Mouse (Mus musculus) layer of hippocampus, adult 9-10 months (tissue): Measurements from ENCODE around the gene Paqr5.

Experiments used
- DNase-seq: peaks from one replicate; pipeline ENCODE4 v3.0.0; 2022; ENCODE audit warnings: low spot score

Paqr5 gene

DNA sequence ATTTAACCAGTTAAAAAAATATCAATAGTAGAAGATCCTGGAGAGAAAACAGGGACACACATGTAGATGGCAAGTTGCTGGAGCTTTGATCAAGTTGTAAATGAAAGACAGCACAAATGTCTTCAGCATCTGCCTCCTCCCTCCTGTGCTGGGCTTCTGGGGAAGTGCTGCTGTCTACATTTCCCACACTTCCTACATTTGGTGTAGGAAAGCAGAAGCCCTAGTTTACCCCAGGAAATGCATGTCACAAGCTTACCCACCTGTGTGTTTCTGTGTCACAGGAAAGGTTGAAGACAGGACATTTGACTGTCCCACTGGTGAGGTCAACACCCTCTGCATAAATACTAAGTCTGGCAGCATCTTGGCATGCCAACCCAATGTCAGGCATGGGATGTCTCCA is 71.9 kb downstream of the Paqr5 start:
- DNase-seq, result no peak

GRCm38 (mm10) chr9:61952241-61952640 is 74.4 kb downstream of the Paqr5 start:
- no peak for DNase-seq

- DNase-seq, result no peak
Observed at GRCm38 (mm10) chr9:61947402-61948346, 79.0 kb downstream of the Paqr5 start.

DNA sequence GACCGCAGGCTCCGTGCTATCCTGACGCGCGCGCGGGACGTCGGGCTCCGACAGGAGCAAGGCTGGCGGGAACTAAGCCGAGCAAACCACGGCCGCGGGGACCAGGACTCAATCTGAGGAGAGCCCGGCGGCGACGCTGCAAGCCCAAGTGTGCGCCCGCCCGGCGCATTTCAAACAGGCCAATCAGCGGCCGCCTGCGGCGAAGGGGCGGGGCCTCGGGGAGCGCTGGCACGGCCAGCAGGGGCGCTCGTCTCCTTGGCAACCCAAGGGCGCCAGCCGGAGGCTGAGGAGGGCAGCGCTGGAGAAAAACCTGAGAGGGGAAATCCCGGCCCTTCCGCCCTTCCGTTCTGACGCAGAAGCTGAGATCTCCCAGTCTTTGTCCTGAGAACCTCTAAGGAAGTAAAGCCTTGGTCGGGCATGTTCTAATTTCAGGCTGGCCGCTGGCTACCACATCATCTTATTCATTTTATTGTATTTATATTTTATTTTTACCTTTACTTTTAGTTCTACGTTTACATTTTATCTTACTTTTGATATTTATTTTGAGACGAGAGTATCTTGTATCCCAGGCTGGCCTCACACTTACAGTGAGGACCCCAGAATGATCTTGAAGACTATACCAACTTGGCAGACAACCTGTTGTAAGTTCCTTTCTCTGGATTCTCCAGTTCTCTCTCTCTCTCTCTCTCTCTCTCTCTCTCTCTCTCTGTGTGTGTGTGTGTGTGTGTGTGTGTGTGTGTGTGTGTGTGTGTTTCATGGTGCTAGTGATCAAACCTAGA is 79.8 kb downstream of the Paqr5 start, which contains the start of gene Kif23:
Kif23 (minus strand) TSS at position 152 of the 779 bp plus-strand sequence.
- peak; percentile 72 for DNase-seq

DNA sequence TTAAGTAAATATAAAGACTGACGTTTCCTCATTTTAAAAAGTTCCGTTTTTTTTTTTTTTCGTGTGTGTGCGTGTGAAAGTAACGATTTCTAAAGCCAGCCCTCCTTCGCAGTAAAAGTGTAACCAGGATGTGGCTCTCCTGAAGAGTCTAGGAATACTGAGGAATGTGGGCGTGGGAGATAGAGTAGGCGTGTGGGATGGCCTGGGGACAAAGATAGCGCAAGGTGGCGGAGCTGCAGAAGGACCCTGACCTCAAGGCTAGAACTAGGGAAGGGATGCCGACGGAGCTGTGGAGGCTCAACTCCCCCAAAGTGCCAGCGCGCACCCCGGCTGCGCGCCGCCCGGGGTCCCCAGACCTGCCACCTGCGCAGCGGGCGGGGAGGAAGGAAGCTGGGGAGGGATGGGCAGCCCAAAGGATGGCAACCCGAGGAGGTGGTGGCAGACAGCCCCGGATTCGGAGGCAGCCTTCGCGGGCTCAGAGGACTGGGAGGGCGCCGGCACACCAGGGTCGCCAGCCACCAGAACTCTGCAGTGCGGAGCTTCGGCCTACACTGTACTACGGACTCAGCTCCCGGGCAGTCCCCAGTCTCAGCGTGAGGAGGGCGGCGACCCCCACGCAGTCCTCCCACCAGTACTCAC is 80.6 kb downstream of the Paqr5 start:
- DNase-seq, result no peak

GRCm38 (mm10) chr9:61941054-61941453 is 85.6 kb downstream of the Paqr5 start:
- DNase-seq, result no peak

- no peak for DNase-seq
Observed at GRCm38 (mm10) chr9:61933333-61933732, 93.3 kb downstream of the Paqr5 start.

GRCm38 (mm10) chr9:61932009-61932408 is 94.6 kb downstream of the Paqr5 start:
- DNase-seq, result no peak

DNA sequence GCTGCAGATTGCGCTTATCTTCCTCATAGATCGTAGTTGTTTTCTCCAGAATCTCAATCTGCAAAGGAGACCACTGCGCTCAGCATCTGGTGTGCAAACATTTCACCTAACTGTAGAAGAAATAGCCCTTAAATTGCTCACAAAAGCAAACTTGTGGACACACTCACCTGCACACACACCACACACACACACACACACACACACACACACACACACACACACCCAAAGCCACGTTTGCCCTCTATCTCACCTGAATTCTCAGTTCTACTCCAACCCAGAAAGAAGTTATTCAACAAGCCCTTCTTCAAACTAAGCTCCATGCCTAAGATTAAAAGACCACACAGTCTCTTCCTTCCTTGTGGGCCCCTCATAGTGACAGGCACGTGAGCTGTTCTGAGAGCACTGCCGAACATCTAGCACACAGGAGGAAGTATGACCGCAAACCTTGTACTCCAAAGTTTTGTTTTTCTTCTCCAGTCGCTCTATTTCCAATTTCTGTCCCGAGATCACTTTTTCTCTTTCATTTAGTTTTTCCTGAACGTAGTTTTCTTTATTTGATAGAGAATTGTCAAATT is 101.5 kb downstream of the Paqr5 start:
- DNase-seq, result no peak

DNA sequence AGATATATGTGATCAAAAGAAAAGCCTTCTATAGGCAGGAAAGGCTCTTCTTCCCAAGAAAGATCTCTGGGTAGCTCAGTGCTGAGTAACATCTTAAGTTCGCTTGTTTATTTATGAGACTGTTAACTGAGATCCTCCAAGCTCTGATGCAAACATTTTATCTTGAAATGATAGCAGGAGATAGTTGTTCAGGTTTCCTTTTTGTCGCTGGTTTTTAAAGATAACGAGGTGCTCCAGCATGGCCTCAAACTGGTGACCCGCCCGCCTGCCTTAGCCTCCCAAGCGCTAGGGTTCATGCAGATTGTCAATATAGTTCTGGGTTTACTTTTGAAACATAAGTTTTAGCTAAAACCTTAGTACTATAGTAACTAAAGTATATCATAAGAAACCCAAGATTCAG is 106.3 kb downstream of the Paqr5 start:
- no peak for DNase-seq

- DNase-seq, result no peak
Observed at GRCm38 (mm10) chr9:61919464-61919863, 107.2 kb downstream of the Paqr5 start.

GRCm38 (mm10) chr9:61917436-61917835 is 109.2 kb downstream of the Paqr5 start:
- no peak for DNase-seq

DNA sequence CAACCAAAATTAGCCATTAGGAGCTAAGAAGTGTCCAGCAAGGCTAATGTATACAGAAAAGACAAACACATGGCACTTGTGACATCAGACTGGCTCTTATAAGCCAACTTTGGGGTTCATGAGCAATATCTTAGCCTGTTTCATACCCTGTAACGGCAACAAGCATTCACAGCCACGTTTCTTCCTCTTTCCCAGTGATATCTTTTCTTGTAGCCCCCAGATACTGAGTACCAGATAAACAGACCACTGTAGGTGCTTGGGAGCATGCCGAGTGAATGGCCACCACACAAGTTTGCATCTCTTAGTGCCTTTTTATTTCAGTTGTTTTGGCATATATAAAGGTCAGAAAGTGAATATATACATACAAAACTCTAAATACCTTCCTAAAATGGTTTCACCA is 109.7 kb downstream of the Paqr5 start:
- no peak for DNase-seq

DNA sequence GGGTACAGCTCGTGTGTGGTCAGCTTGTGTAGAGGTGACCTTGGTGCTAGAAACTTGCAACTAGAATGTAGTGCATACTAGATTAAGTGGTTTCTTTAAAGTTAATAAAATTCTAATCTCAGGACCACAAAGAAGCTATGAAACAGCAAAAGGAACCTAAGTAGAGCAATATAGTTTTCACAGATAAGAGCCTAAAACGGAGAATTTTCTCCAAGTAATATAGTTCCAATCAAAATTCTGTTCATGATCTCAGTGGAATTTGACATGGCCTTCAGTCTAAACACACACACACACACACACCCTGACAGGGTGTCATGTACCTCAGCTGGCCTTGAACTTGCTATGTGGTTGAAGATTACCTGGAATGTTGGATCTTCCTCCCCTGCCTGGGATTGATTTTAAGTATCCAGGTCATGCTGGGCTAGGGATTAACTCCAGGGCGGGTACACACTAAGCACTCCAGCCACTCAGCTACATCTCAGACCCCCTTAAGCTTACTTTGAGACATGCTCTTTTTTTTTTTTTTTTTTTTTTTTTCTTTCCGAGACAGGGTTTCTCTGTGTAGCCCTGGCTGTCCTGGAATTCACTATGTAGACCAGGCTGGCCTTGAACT is 111.2 kb downstream of the Paqr5 start:
- DNase-seq, result no peak

DNA sequence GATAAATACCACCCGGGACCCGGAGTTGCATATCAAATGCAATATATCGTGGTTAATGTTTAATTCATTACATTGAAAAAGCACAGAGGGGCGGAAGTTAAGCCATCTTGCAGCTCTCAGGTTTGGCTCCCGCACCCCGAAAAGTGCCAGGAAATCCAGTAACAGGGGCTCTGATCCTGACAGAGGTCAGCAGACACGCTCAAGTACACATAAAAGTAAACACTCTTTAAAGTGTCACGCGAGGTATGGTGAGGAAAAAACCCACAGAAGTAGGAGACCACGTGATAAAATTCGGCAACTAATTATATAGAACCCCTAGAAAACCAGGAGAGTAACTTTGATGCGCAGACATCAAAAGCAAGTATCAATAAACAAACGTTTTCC is 111.7 kb downstream of the Paqr5 start:
- DNase-seq, result no peak

GRCm38 (mm10) chr9:61914203-61914916 is 112.3 kb downstream of the Paqr5 start, which contains the start of gene Rplp1:
Rplp1 (minus strand) TSS chr9:61914542.
- peak; percentile 94 for DNase-seq

DNA sequence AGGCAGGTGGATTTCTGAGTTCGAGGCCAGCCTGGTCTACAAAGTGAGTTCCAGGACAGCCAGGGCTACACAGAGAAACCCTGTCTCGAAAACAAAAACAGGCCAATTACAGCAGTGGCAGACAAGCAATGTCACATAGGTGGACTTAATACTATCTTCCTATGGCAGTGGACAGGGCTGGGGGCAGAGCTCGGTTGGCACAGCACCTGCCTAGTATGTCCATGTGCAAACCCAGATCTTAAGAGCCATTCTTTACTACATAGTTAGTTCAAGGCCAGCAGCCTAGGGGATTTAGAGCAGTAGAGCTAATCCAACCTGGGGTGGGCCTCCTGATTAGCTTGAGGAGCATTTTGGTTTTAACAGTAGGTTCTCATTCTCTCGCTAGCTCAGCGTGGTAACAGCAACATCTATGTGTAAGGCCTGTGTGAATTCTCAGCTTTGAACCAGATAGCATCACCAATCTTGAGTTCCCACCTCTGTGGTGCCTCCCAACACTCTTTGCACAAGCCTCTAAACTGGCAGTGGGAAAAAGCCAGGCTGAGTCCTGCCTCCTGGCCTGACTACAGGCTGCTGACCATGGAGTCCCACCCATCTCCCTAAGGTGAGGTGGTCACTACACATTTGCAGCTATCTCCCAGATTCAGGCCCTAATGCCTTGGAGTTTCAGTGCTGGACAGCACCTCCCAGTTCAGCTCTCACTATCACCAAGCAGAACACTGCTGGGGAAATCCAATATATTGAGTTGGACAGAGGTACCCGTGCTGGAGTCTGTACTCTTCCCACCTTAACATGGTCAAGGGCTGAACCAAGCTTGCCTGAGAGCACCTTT is 115.1 kb downstream of the Paqr5 start:
- DNase-seq, result no peak

GRCm38 (mm10) chr9:61910526-61911256 is 116.0 kb downstream of the Paqr5 start:
- no peak for DNase-seq

DNA sequence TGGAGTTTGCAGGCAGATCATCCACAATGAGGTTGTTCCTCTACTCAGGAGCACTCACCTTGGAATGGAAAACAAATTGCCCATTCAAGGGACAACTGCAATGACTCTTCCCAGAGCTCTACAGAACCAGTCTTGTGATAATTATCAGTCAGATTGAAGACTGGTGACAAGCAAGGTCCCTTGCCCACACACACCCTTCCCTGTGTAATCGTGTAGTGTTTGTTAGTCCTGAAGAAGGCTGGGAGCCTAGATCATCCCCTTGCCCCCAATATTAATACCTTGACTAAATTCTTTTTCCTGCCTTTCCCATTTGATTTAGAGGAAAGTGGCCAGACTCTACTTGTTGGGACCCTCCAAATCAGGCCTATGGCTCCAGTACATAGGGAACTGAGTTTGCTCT is 117.0 kb downstream of the Paqr5 start:
- DNase-seq, result no peak
